Mouse (Mus musculus): ENCODE measurements around the gene Sfxn5.

The Sfxn5 gene

DNA sequence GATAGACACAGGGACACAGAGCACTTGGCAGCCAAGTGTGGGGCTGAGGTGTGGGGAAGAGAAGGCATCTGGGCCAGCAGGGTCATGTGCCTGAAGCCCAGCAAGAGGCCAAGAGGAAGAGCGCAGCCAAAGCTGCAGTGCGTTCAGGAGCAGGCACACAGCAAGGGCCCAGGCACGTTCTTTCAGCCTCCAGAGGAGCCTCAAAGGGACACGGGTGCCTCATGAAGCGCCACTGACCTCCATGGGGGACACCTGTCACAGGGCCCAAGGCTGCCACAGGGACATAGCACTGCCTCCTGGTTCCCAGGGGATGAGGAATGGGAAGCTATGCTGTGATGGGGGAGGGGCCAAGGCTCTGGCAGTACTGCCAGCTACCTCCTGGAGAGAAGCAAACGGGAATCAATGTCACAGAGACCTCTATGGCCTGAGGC lies 82.4 kb downstream of the Sfxn5 start:
- in situ Hi-C loops (cut with MboI; ENCODE audit: unreplicated experiment in 2 of 2), result no loop called here

DNA sequence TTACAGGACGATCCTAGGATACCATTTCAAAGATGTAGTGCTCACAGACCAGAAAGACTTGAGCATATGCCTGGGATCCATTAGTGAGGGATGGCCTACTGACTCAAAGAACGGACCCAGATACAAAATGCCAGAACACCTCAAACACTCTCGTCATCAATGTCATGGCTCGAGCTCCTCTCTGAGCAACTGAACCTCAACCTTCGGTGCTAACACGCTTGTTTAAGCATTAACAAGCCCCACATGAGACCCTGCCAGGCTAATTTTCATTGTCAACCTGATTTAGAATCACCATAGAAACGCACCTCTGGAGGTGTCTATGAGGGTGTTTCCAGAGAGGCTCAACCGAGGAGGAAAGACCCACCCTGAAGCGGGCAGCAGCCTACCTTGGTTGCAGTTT lies 83.4 kb downstream of the Sfxn5 start:
- in situ Hi-C loops (cut with MboI; ENCODE audit: unreplicated experiment in 2 of 2), result no loop called here

DNA sequence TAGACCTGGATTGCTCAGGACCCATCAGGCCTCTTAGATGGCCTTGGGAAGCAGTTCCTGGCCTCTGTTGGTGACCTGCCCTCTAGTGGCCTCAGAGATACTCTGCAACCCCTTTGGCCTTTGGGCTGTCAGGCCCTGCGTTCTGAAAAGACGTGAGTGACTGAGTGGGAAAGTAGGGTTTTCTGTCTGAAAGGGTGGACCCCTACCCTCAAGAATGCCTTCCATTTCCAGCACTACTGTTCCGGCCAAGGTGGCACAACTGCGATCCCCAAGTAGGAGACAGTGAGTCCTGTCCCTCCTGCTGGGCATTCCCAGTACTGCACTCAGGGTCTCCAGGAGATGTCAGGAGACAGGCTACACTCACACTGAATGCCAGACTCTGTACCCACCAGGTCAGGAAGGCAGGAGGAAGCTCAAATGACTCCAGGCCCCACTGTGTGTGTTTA lies 94.2 kb downstream of the Sfxn5 start:
- in situ Hi-C loops (cut with MboI; ENCODE audit: unreplicated experiment in 2 of 2), result no loop called here

DNA sequence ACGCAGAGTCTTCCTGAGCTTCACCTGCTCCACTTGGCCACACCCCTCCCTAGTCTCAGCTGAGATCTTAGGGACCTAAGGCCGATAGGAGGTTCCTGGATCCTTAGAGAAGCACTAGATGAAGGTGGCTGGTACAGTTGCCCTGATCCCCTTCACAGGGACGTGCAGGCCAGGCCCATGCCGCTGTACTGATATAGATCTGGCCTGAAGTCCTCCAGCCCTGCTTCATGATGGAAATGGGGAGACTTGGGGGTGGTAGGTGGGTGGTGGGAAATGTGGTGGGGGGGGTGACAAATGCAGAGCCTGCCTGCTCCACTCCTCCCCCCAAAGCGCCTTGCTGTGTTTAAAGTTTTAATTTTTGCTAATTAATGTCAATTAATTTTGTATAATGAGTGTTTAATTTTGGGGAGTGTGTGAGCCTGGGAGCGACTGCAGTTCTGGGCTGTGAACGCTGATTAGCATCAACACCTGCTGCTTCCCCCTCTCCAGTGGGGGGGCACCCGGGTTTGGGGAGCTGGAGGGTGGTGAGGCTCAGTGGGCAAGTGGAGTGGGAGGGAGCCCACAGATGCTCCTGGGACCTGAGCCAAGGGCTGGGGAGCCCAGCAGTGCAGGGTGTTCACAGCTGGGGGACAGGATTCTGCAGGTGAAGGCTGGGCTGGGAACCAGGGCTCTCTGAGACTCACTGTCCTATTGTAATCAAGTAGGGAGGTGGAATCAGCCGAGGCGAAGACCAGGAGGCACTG lies 95.5 kb downstream of the Sfxn5 start:
- in situ Hi-C loops (cut with MboI; ENCODE audit: unreplicated experiment in 2 of 2), result no loop called here

DNA sequence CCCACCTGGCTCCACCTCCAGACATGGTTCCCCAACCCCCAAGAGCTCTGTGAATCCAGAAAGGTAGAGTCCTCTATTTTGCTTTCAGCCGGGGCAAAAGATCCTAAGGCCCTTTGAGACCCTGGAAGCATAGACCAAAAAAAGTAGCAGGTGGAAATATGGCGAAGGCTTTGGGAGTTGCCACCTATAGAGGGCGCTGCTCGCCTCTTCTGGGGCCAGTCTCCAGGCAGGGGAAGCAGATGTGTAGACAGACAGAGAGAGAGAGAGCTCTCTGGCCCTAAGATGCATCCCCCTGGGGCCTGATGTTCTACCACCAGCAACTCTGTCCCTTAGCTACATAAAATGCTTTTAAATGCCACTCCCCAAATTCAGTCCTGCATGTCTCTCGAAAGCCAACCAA lies 96.2 kb downstream of the Sfxn5 start:
- in situ Hi-C loops (cut with MboI; ENCODE audit: unreplicated experiment in 2 of 2), result no loop called here

DNA sequence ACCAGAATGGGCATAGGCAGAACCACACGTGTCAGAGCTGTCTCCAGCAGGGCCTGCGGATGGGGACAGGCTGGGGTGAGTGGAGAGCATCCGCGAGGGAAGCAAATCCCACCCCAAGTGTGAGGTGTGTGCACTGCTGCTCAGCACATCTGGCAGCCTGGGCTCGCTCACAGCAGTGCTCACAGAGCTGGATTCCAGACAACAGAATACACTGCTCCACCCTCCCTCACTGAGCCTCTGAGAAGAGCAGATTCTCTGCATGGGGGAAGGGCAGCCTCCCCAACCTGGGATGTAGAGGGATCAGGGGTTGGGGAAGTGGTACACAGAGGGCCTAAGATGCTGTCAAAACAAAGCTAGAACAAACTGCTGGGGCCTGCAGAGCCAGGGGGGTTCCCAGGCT lies 98.4 kb downstream of the Sfxn5 start:
- in situ Hi-C loops (cut with MboI; ENCODE audit: unreplicated experiment in 2 of 2), result no loop called here

DNA sequence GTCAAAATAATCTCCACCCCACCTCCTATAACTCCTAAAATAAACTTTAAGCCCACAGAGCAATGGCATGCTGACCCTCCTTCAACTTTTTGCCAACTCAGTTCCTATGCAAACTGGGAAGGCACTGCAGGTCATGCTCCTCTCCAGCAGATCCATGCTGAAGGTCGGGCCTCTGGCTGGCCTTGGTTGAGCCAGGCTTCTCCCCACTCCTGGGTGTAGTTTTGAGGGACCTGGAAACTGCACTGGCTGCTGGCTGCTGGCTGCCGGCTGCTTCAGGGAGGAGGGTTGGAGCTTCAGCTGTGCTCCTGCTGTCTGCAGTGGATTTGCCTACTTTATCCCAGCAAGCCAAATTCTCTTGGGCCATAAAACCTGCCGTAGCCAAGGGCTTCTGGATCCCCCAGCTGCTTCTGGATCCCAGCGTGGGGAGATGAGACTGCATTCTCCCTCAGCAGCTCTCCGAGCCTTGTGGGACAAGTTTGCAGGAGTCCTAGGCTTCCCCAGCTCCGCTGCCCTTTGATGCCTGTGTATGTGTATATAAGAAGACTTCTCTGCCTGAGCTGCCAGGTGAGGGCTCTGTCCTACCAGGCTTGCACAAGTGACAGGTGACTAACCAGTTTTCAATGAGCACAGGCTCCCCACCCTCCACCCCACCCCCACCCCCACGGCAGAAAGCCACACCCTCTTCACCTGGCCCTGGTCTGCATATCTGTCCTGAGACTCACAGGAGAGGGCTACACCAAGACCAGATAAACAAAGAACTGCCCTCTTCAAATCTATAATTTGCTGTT lies 100.2 kb downstream of the Sfxn5 start:
- in situ Hi-C loops (cut with MboI; ENCODE audit: unreplicated experiment in 2 of 2), result no loop called here

DNA sequence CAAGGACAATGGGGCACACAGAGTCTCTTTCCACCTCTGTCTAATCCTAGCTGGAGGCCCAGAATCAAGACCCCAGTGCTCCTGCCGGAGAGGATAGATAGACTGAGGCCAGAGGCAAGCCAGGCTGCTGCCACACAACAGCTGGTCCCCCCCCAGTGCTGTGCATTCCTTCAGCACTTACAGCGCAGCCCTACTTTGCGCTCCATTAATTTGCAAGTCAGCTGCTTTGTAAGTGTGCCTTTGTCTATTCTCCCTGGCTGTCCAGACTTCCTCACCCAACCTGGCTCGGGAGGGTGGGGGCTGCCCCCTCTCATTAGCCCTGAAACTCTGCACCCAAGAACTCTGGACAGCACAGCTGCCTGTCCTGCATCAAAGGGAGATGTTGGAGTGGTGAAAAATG lies 101.2 kb downstream of the Sfxn5 start:
- in situ Hi-C loops (cut with MboI; ENCODE audit: unreplicated experiment in 2 of 2), result no loop called here

DNA sequence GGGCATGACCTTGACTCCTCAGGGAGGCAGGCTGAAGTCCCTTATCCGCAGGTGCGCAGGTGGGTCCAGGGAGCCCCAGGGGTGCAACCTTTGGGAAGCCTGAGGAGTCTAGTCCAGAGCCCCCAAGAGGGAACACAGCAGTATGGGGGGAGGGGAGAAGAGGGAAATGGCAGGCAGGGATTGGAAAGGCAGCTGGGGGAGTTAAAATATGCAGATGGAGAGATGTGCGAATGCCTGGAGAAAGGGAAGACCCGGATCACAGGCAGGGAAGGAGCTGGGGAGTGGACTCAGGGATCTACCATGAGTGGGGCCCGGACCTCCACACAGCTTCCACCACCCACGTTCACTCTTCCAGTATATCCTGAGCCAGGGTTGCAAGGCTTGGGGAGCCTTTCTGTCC lies 101.8 kb downstream of the Sfxn5 start:
- in situ Hi-C loops (cut with MboI; ENCODE audit: unreplicated experiment in 2 of 2), result no loop called here

DNA sequence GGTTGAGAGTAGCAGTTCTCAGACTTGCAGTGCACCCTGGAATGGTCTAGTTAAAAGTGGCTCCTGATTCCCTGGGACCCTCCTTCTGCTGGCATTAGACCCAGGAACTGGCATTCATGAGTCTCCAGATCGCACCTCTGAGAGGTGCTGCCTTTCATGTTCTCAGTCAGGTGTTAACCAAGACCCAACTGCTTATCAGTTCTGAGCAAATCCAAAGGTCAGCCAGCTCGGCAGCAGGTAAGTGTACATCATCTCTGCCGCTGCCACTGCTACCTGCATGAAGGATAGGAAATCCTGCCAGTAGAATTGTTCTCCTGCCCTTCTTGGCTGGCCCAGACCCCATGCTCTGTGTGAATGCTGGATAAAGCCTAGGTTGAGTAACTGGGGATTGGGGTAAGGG lies 102.5 kb downstream of the Sfxn5 start:
- in situ Hi-C loops (cut with MboI; ENCODE audit: unreplicated experiment in 2 of 2), result no loop called here

DNA sequence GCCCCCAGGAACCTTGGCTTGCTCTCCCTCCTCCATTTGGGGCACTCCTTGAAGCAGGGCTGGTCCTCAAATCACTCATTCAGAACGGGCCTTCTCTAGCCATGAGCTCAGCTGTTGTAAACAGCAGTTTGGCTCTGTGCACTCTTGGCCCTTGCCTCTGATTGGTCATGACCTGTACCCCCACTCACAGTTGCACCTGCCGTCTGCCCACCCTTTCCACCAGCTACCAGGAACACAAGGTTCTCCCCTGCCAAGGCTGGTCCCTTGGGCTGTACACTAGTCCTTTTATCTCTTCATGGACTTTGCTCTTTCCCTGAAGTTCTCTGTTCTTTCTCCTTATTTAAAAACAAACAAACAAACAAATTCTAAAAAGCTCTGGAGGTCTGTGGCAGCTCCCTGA lies 105.7 kb downstream of the Sfxn5 start:
- in situ Hi-C loops (cut with MboI; ENCODE audit: unreplicated experiment in 2 of 2), result no loop called here

DNA sequence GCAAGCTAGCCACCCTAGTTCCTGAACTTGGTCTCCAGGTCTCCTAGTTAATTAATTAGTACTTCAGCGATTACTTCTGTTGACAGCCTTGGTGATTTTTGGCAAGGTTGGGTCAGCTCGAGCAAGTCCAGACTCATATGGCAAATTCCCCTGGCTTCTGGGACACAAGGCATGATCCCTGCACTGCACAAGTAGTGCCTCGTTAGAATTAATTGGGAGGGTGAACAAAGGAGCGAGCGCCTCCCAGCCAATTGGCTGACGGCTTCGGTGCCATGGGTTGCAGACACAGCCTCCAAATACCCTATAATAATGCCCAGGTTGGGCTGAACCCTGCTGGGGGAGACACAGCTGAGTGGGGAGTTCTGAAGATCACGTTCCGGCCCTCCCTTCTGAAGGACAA lies 106.7 kb downstream of the Sfxn5 start:
- in situ Hi-C loops (cut with MboI; ENCODE audit: unreplicated experiment in 2 of 2), result no loop called here

DNA sequence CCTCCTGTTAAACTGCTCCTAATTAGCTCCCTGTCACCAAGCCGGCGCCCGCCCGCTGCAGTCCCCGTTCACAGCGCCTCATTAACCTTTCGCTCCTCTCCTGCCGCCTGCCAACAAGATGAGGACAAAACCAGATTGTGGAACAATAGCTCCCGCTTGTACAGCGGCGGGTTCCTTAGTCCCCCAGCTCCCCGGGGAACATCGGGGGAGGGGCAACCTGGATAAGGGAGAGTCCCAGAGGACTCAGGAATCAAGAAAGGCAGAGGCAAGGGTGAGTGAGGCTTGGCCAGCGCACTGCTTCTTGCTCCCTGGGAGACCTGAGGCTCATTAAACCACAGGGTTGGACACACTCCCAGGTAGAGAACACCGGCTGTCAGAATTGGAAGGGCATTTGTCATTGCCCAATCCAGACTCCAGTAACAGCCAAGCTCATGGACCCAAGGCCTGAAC lies 108.8 kb downstream of the Sfxn5 start:
- in situ Hi-C loops (cut with MboI; ENCODE audit: unreplicated experiment in 2 of 2), result no loop called here

DNA sequence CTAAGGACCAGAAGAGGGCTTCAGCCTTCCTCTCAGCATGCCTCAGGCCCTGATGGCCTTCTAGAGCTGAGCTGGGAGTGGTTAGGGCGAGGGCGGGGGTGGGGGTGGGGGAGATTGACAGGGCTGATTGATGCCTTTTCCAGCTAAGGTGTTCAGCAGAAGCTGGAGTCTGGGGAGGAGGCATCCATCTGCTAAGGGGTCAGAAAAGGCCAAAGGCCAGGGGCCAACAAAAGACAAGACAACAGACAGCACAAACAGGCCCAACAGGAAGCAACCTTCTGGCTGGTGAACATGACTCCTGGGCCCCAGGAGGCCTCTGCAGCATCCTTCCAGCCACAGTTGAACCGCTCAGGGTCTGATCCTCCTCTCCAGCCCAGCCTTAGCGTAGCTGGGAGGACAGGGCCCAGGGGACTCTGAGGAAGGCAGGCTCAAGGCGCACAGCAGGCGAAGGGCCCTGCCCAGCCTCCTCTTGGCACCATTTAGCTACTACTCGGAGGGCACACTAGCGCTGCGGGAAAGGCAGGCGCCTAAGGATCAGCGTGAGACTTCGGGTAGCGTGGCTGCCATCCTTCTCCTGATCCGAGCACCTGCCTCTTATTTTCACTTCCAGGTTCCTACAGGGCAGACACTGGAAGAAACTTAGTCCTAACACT lies 109.6 kb downstream of the Sfxn5 start:
- in situ Hi-C loops (cut with MboI; ENCODE audit: unreplicated experiment in 2 of 2), result no loop called here

DNA sequence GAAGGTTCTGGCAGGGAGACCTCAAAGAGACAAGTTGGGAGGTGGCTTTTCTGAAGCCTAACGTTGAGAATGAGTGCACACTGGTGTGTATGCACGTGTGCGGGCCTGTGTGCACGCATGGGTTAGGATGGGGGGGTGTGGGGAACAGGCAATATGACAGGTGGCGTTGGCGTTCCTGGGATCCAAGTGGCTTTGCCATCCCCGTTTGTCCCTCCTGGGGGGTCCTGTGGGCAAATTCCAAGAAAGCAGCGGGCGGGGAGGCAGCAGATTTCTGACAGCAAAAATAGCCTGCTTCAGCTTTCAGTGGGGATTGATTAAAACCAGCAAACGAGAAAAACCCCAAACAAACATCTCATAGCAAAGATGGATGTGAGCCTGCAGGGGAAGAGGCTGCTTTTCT lies 110.7 kb downstream of the Sfxn5 start:
- in situ Hi-C loops (cut with MboI; ENCODE audit: unreplicated experiment in 2 of 2), result no loop called here

DNA sequence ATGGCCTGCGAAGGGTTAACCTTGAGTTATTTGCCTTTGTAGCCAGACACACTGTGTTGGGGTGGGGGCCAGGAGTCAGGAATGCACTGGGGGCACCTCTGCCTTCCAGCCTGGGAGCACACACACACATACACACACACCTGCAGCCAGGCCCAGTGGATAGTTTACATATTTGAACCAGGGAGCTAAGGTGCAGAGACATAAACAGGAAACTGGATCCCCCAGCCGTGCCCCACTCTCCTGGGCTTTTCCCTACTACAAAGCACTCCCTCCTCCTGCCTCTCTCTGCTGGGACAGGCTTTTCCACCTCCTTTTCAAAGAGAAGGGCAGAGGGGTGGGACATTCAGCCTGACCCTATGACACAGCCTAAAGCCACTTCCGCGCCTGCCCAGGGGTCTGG lies 112.3 kb downstream of the Sfxn5 start:
- in situ Hi-C loops (cut with MboI; ENCODE audit: unreplicated experiment in 2 of 2), result no loop called here

DNA sequence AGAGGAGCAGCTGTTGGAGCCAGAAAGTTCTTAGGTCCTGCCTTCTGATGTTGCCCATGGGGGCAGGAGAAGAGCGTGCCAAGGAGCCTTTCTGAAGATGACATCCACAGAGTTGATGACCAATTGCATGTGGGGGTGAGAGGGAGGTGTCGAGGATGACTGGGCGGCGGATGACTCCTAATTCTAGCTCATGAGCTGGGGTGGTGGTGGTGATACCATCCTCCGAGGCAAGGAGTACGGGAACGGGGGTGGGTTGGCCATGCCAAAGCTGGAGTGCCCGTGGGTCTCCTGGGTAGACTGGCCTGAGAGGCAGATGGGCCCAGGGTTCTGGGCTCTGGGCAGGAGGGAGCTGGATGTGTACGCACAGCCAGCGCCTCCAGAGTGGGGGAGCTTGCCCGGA lies 113.5 kb downstream of the Sfxn5 start:
- in situ Hi-C loops (cut with MboI; ENCODE audit: unreplicated experiment in 2 of 2), result no loop called here

DNA sequence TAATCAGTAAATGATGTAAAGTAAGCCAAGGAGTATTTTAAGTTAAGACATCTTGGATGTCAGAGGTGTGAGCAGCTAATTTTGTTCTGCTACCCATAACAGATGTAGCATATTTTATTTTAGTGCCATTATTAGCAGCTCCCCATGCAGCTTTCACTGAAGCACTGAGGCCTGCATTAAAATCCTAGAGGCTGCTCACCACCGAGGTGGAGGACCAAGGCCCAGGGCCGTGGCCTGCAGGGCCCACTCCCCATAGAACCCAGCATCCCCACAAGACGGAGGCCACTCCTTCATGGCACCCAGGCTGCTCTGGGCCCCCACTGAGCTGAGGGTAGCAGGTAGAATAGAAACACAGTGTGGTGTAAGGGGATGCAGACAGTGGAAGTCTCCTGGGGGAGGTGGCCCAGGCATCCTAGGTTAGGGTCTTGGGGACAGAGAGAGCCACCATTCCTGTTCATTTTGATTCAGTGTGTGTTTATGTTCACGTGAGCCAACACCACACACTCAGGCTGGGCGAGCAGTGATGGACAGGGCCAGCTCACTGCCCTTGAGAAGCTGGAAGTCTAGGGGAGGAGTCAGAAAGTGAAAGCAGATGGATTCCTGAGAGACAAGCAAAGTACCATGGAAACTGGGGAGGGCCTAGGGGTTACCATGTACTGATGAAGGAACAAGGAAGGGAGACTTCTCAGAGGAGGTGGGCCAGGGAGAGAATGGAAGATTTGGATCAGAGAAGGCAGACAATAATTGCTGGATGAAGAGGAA lies 114.4 kb downstream of the Sfxn5 start:
- in situ Hi-C loops (cut with MboI; ENCODE audit: unreplicated experiment in 2 of 2), result no loop called here

DNA sequence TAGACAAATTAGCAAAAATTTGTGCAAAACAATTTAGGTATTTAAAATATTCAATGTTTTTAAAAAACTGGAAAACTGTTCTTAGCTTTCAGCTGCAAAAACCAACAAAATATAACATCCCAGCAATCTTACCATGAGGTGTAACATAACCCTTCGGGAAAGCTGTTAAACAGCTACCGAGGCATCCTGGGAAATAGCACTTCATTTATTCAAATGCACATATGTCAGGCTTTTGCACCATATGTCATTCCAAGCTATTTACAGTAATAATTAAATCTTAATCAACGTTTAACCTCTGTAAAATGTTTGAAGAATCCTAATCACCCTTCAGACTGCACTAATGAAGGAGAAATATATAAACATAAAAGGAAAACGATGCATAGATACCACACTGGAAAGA lies 115.0 kb downstream of the Sfxn5 start:
- in situ Hi-C loops (cut with MboI; ENCODE audit: unreplicated experiment in 2 of 2), result no loop called here

DNA sequence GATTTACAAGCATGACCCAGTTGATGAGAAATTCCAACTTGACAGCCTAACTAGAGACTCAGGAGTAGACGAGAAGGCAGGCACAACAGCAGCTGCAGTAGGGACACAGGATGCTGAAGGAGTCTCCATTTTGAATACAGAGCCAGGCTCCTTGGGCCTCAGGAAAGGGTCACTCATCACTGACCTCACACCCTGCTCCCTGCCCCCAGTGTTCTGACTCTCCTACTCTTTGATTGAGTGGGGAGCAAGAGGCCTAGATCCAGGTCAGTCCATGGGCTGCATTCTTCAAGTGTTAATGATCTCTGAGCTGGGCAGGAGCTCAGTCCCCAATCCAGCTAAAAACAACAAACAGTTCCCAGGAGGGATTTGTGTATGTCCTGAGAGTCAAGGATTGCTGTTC lies 122.5 kb downstream of the Sfxn5 start:
- in situ Hi-C loops (cut with MboI; ENCODE audit: unreplicated experiment in 2 of 2), result no loop called here
